Mouse (Mus musculus) T-helper 1 cell (primary cell): ENCODE data around the gene Epn3.

Source experiments
- in situ Hi-C: fragments of 300-600 bp; cut with MboI, MseI; formaldehyde crosslinking; loops from one replicate; pipeline ENCODE4 v1.15.1; 2025; ENCODE audit warnings: high pct_unique_total_duplicates

Gene Epn3

DNA sequence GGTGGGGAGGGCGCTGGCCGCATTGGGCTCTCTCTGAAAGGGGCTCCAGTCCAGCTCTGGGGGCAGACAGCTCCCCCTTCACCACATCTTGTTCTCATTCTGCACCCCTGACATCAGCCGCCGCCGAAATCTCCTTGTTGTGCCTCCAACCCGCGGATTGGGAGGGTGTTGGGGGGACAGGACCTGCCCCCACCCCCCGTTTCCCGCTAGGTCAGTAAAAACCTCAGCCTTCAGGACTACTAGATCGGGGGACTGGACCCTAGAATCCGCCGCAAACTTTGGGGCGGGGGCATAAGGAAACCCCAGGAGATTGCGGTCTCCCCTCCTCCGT, 27.2 kb downstream of the Epn3 start:
- in situ Hi-C loops = no loop called here

DNA sequence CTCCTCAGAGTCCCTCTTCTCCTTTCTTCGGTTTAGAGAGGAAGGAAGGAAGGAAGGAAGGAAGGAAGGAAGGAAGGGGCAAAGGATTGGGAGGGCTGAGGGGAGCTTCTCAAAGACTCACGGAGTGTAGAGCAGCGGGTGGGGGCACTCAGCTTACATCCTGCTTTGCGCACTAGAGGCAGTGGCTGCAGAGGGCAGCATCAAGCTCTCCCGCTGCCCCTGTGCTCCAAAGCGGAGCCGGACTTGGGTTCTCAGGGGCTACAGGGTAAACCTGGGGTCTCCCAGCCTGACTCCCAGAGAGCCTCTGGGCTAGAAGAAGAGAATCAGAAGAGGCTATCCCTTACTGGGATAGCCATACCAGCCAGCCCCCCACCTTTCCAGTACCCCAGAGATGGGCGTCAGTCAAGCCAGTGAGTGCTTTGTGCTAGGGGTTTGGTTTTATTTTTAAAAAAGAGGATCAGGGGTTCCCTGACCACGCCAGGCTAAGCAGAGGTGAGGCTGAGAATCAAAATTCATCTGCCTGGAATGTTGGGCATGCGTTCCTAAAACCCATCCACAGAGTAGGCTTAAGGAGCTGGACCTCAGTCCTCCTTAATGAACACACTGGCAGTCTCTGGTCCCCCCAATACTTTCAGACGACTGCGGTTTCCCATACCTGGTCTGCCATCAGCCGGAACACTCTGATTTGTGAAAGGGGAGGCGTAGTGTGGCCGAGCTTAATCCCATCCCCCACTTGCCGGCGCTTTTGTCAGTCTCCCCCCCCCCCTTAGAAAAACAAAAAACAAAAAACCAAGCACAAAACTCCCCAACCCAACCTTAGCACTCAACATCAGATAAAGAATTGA, 27.8 kb downstream of the Epn3 start:
- in situ Hi-C loops = no loop called here

DNA sequence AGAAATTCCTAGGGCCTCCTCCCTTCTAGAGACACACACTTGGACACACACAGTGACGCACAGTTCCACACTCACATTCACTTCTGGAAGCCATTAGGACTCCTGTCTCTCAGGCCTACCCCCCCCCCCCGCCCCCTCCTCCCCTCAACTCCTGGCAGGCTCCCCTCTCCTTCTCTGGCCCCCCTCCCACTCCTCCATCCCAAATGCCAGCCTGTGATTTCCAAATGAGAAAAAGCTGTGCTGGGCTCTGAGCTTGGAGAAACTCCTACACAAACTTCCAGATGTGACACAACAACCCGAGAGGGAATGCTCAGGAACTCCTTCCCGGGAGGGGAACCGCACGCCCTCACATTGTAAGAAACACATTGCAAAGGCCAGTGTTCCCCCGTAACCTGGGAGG, 29.4 kb downstream of the Epn3 start:
- in situ Hi-C loops = no loop called here

DNA sequence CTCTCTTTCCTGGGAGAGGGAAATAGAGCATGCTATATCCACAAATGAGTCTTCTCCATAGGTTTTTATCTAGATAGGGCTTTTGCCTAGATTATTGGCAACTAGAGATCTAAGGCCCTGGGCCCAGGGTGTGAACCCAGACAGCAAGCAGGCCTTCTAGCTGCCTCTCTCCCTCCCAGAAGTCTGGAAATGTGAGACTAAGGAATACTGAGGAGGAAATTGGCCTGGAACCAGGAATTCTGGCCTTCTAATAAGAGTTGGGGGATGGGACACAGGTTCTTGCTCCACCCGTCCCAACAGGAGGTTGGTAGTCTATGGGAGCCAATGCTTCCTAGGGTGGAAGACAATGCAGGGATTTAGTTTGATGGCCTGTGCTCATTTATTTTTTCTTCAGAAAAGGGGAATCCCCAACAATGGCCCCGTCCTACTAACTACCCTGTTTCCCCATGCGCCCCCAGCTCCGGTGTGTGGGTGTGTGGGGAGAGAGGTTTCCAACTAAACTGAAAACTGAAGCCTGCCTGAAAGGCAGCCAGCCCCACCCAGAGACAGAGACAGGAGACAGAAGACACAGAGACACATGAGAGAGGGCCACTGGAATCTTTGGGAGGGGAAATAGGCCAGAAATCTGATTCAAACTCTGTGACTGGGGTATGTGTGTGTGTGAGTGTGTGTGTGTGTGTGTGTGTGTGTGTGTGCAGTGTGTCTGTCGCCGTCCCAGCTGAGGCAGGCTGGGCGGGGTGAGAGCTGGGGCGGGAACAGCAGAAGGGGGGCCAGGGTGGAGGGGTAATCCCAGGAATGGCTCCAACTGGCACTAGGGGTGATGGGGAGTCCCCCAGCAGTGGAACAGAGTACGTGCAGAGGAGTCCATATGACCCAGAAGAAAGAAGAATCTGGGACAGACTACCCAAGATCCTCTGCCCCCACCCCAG, 30.4 kb downstream of the Epn3 start:
- in situ Hi-C loops = no loop called here

GRCm38 (mm10) chr11:94468582-94469064, 31.2 kb downstream of the Epn3 start:
- in situ Hi-C loops = no loop called here

DNA sequence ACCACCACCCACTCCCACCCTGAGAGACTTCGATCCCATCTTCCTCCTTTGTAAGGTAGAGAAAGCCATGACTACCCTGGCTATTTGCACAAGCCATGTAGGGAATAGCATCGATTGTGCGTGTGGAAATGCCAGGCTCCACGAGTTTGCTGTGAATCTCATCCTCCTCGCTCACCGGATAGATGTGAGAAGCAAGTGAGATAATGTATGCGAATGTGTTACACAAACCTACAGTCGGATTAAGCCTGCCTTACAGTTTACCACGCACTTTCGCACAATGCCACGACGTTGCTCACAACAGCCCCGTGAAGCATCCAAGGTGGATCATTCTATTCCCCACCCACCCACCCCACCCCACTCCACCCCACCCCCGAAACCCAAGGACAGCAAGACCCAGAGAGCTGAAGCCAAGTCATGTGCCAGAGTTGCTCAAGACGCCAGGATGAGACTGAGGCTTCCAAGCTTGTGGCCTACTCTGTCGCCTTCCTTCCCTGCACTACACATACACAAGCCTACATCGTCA, 33.4 kb downstream of the Epn3 start:
- in situ Hi-C loops = no loop called here

- in situ Hi-C loops = no loop called here
Measured at GRCm38 (mm10) chr11:94464170-94464569, 35.6 kb downstream of the Epn3 start.

- in situ Hi-C loops = no loop called here
Measured at GRCm38 (mm10) chr11:94461856-94462255, 37.9 kb downstream of the Epn3 start.

DNA sequence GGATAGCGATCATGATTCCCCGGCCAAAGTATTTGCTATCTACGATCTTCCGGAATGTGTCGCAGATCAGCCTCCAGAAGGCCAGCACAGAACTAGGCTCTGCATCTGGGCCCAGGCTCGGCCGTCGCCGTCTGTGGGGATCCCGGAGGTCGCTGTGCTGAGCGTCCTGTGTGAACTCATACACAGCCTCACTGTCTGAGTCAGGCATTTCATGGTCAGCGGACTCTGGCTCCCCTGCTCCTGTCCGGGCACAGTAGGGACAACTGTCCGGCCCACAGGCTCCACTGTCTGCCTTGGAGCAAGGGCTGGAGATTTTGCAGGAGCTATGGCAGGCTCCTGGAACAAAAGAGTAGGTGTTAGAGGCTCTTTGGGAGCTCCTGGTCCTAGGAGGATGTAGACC, 42.8 kb downstream of the Epn3 start:
- in situ Hi-C loops = no loop called here

GRCm38 (mm10) chr11:94456347-94456746, 43.4 kb downstream of the Epn3 start:
- in situ Hi-C loops = no loop called here

GRCm38 (mm10) chr11:94455161-94455820, 44.5 kb downstream of the Epn3 start:
- in situ Hi-C loops = no loop called here

GRCm38 (mm10) chr11:94454756-94455155, 45.0 kb downstream of the Epn3 start:
- in situ Hi-C loops = no loop called here

- in situ Hi-C loops = no loop called here
Measured at GRCm38 (mm10) chr11:94451091-94451773, 48.5 kb downstream of the Epn3 start.

GRCm38 (mm10) chr11:94449886-94450285, 49.9 kb downstream of the Epn3 start:
- in situ Hi-C loops = no loop called here

GRCm38 (mm10) chr11:94449239-94449638, 50.5 kb downstream of the Epn3 start:
- in situ Hi-C loops = no loop called here

GRCm38 (mm10) chr11:94447017-94447416, 52.8 kb downstream of the Epn3 start:
- in situ Hi-C loops = no loop called here

GRCm38 (mm10) chr11:94445300-94445699, 54.5 kb downstream of the Epn3 start:
- in situ Hi-C loops = no loop called here

DNA sequence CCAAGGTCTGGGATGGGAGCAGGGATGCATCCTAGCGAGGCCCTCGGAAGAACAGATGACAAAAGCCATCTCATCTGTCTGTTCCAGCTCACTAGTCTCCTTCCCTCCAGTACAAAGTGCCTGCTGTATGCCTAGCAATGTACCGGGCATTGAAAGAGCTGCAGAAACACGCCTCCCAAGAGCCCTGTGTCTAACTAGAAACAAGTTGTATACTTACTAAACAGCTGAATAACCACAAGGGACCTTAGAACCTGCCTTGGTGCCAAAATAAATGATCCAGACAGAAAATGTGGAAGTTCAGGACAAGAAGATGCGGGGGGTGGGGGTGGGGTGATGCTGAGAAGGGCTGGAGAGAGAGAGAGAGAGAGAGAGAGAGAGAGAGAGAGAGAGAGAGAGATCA, 54.9 kb downstream of the Epn3 start:
- in situ Hi-C loops = no loop called here

GRCm38 (mm10) chr11:94441752-94442151, 58.0 kb downstream of the Epn3 start:
- in situ Hi-C loops = no loop called here

DNA sequence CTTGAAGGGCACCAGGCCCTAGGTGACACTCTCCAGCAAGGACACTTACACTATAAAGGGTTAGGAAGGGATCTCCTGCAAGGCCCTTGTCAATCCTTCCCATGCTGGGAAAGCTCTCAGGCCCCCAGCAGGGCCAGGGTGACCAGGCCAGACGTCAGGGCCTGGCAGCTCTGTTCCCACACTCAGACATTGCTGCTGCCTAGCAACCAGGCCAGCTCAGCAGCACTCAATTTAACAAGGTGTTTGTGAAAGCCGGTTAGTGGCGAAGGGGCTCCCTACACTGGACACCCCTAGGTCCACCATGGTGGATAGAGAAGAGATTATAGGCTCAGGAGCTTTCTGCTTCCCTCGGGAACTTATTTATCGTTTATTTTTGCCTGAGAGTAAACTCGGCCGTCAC, 58.7 kb downstream of the Epn3 start:
- in situ Hi-C loops = no loop called here

DNA sequence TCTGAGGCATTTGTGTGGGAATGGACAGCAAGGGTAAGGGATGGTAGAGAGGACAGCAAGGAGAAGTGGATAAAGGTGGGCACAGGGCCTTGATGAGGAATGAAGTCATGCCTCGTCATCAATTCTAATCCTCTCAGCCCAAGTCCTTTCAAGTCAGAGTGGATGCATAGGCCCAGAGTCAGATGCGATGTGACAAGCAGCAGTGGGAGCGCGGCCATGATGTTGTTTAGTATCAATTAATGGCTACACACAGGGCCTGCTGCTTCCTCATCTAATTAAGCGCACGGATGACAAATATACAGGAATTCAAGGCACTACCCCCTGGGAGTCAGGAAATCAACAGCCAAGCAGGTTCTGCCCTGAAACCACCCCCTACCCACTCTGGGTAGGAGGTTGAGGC, 59.4 kb downstream of the Epn3 start:
- in situ Hi-C loops = no loop called here
